Mouse (Mus musculus): ENCODE data around the gene Otud7b.
A peak's percentile ranks its signal among the peaks of the same experiment; 100 is the strongest.
"Not testable (repeated sequence)": the region's sequence is repeated elsewhere in the genome, so short reads cannot be mapped to it uniquely, and the experiment has no call there.

Gene Otud7b

GRCm38 (mm10) chr3:96180727-96181477, 76.6 kb downstream of the Otud7b start, which contains the start of gene Sv2a:
Sv2a (plus strand) TSS chr3:96181151.
- peak; percentile 36 for DNase-seq (ENCODE audit: low spot score)

GRCm38 (mm10) chr3:96181510-96182381, 77.4 kb downstream of the Otud7b start:
- DNase-seq (ENCODE audit: low spot score) = no peak

DNA sequence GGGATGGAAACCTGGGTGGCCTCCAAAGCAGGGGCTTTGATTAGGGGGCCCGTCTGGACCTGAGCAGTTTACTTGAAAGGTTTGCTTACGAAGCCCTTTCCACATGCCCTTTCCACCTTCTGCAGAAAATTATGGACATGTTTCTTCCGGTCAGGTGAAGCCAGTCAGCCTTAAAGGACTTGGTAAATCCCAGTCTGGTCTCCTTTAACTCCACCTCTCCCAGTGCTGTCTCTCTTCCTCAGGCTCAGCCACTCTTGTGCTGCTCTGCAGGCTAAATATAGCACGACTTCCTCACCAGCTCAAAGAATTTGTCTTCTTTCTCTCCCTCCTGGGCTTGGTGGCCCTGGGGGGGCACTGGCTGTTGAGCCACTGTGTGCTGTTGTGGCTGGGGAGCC, 78.1 kb downstream of the Otud7b start:
- DNase-seq (ENCODE audit: low spot score) = no peak

DNA sequence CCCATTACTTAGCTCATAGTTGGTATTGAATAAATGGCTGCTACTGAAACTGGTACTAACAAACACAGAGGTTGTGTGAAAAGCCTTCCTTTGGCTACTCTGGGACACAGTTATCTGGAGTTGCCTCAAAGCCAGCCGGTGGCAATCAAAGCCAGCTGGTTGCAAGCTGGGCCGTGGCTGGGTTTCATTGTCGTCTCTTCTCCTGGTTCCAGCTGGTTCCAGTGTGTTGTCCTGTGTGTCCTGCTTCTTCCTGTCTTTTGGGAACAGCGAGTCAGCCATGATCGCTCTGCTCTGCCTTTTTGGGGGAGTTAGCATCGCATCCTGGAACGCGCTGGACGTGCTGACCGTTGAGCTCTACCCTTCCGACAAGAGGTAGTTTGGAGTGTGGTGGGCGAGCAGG, 88.7 kb downstream of the Otud7b start:
- no peak for DNase-seq (ENCODE audit: low spot score)

DNA sequence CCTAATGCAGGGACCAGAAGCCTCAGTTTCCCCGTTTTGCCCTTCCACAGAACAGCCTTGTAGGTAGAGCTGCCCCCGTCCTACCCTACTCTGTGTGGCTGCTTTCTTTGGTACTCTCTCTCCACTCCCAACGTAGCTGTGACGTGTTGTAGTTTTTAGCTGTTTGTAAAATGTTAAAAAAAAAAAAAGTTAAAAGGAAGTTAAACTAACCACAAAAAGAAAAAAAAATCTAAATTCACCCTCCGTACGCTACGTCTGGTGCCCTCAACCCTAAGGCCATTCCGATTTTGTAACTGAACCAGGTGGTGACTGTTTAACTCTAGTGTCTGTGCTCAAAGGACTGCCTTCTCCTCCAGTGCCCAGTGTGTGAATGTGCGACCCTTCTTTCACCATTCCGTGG, 90.6 kb downstream of the Otud7b start:
- DNase-seq (ENCODE audit: low spot score) = no peak

DNA sequence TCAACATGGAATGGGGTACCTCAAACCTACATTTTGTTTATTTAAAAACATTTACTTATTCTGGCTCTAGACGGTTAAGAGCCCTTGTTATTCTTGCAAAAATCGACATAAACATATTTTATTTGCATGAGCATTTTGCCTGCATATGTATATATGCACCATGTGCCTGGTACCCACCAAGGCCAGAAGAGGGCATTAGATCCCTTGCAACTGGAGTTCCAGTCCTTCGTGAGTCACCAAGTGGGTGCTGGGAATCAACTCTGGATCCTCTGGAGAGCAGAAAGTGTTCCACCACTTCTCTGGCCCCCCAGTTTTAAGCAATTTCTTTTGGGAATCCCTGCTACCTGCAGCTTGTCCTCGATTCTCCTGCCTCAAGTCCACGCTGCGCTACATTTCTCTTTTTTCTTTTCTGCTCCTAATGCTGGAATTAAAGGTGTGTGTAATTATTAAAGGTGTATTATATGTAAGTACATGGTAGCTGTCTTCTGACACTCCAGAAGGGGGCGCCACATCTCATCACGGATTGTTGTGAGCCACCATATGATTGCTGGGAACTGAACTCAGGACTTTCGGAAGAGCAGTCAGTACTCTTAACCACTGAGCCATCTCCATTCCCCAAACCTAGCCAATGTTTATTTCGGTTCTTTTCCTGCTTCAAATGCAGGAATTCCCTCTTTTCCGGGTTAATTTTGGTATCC, 91.4 kb downstream of the Otud7b start:
- no peak for DNase-seq (ENCODE audit: low spot score)

GRCm38 (mm10) chr3:96196437-96197128, 92.3 kb downstream of the Otud7b start:
- DNase-seq (ENCODE audit: low spot score) = no peak

DNA sequence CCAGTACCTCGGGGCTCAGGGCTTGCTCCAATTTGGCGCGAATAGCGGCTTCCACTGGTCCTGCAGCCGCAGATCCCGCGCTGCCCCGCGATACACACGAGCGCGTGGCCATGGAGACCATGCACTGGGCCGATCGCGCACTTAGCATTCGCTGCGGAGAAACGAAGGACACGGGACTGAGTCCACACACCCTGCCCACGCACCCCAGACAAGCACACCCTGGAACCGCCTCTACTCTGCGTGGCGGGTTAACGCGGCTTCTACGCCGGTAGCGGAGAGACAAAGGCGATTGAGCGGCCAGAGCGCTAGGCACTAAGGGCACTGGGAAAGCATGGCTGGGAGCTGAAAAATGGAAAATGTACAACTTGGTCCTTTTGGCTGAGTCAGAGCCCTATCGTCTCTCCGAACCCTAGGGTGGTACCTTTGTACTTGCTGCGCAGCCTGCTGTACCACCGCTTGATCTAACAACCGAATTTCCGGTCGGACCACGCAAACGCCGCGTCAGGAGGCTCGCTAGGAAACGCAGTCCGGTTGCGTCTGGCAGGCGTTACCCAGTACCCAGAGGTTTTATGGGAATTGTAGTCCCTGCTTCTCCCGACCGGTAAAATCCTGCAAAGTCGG, 92.9 kb downstream of the Otud7b start:
- peak; percentile 97 for DNase-seq (ENCODE audit: low spot score)

DNA sequence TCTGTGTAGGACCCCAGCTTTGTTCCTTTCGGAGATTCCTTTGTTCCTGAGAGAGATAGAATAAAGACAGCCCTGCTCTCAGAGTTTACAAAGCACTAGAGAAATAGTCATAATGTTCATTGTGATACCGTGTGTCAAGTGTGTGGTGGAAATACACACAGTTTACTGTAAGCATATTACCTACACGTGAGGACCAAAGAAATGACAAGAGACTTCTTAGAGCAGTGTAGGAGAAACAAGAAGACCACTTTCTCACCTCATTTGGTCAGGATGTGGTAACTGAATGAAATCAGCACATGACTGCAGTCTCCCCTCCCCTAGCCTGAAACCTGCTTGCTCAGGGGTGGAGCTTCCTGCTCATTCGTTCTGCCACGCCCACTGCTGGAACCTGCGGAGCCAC, 93.9 kb downstream of the Otud7b start:
- DNase-seq (ENCODE audit: low spot score) = peak; percentile 44

GRCm38 (mm10) chr3:96198601-96199251, 94.4 kb downstream of the Otud7b start:
- not testable (repeated sequence) for DNase-seq (ENCODE audit: low spot score)

- DNase-seq (ENCODE audit: low spot score) = no peak
These were observed 95.4 kb downstream of the Otud7b start for GRCm38 (mm10) chr3:96199731-96200130.

DNA sequence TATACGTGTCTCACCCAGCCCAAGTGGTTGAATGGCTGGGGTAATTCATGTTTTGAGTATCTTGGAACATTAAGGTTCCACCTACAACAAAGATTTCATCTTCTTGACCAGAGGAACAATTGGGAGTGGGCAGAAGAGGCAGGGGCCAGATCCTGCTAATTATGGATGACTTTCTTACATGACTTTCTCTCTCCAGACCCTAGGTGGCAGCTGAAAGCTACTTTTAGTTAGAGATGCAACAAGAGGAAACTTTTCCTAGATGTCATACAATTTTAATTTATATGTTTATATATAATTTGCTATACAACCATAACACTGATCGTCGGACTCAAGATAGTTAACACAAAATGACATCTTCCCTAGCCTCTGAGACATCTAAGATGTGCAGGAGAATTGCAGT, 103.5 kb downstream of the Otud7b start:
- no peak for DNase-seq (ENCODE audit: low spot score)

DNA sequence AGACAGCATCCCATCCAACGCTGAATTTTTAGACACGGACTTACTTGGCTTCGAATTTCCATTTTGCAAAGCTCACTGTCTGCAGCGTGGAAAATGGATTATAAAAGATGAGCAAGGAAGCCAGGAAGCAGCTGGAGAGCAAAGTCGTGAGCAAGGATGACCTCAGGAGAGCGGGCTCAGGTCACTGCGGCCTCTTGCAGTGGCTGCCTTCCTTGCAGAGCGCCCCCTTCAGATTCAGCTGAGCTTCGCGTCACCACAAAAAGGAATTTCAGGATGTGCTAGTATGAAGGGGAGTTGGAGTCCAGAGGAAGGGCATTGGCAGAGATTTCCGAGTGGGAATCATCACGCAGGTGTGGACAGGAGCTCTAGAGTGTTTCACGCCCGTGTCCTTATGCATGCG, 104.9 kb downstream of the Otud7b start:
- DNase-seq (ENCODE audit: low spot score) = peak; percentile 64
